Mouse (Mus musculus): ENCODE measurements at regions not wholly inside any gene's neighbourhood (a gene's known extent, or its start where the extent isn't known, plus 50 kb on each side); places are given as distances from the start of the nearest gene placed in this dataset.

DNA sequence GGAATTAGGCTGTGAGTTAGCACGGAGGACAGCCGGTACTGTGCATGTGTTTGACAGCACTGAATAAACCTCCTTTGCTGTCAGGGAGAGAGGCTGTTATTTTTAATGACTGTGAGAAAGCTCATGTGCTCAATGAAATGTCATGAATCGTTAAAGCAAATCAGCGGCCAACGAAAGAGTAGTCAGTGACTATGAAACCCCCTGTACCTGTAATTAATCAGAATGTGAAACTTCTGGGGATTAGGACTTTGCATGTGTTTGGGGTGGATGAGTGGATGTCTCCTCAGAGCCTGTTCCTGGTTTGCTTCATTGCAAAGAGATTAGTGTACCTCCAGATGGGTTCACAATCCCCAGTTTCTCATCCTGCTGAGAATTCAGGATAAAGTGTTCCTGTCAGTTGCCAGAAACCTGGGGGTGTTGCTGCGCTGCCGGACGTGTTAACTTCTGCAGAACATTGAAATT, 572.2 kb upstream of the Frg1 start:
- TF ChIP-seq CTCF (IDR thresholded peaks at IDR 0.05; ENCODE audit: low read depth) (no peak), EP300 (IDR thresholded peaks at IDR 0.05; ENCODE audit: low read depth) (no peak)

Data from liver, embryonic 14.5 days (tissue).